Mouse (Mus musculus): ENCODE results near the gene Tssc4.
A peak's percentile ranks its signal among the peaks of the same experiment; 100 is the strongest.

Gene Tssc4

GRCm38 (mm10) chr7:143112395-143112794 is 43.3 kb downstream of the Tssc4 start:
- DNase-seq, result no peak

- no peak for DNase-seq
These were observed 45.7 kb downstream of the Tssc4 start for GRCm38 (mm10) chr7:143114773-143115172.

DNA sequence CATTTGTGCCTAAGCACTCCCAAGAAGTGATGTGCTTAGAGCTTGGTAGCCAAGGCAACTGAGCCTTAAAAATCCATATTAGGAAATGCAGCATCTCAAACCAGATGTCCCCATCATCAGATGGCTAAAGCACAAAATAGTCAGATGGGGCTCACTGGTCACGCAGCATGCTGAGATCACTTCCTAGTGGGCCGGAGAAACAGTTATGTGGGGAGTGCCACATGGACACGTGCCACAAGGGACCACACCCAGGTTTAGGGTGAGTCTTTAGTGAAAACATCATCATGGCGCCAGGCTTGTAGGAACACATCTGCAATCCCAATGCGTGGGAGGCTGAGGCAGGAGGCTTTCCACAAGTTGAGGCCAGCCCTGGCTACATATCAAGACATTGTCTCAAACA is 47.5 kb downstream of the Tssc4 start:
- no peak for DNase-seq

- peak; percentile 41 for DNase-seq
These were observed 50.4 kb downstream of the Tssc4 start for GRCm38 (mm10) chr7:143119407-143119806.

GRCm38 (mm10) chr7:143119826-143120225 is 50.8 kb downstream of the Tssc4 start:
- DNase-seq, result no peak

All from lung, postnatal 14 days (tissue).